Mouse (Mus musculus): ENCODE data around the gene Acoxl.
"Not testable (repeated sequence)": the region's sequence is repeated elsewhere in the genome, so short reads cannot be mapped to it uniquely, and the experiment has no call there.

The Acoxl gene

DNA sequence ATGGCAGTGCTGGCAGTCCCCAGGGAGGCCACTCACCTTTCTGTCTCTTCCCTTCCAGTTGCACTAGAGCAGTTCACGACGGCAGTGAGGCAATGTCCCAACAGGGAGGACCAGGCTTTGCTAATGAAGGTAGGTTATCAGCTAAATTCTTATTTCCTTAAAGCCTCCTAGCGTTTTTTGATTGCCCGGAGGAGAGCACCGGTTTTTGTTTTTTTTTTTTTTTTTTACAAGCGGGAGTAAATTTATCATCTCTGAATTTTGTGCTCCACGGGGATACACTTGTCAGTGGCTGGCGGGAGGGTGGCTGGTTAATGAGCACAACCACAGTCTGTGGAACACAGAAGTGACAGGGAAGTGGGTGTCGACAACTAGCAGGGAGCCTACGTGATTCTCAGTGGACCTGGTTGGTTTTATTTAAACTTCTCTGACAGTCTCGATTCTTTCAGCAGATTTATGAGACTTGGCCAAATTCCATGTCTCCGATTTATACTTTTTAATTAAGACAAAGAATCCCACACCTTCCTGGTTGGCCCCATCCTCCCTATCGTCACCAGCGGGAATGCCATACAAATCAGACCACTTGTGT is 247.7 kb downstream of the Acoxl start:
- DNase-seq = no peak

DNA sequence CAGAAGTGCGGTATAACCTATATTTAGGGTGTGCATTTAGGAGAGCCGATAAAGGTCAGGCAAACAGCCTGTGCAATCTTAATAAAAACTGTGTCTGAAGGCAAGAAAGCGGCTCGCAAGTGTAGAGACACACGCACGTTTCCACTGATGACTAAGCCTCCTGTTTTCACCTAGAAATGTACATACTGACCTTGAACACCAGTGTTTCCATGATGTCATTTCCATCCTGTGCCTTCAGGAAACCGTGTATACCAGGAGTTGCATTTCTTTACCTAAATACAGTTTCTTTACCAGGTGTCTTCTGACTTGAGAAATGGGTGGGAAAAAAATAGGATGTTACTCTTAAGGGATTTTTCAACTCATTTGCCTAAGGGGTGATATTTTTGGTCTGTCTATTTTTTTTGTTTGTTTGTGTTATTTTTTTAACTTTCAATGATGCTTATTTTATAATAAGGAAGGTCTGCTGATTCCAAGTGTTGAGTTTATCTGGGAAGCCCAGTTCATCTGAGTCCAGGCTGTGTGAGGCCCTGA is 248.4 kb downstream of the Acoxl start:
- no peak for DNase-seq

DNA sequence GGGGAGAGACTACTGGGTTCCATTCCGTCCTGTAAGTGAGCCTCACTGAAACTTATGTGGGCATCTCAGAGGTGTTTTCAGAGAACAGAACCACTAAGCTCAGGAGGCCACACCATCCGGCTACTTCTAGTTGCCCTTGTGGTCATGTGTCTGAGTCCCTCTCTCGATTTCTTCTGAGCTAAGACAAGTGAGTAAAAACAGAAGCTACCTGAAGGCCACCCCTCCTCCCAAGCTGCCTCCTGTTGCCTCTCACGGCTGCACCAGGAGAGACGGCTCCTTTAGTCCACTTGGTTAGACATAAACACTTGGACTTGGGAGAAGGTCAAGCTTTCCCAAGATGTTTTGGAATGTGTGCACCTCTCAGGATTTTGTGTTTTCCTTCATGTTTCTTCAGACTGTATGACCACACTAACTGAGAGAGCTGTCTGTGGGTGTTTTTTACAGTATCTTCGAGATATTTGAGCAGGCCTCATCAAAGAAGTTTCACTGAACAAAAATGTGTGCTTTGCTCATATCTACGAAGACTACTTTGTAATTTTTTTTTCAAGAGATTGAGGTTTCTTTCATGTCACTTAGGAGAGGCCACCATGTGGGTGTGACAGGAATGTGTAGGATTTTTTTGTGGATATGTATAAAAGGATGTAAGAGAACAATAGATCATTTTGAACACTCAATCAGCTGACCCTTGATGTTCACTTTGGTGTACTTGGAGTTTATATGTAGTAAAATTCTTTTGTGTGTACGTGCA is 249.3 kb downstream of the Acoxl start:
- no peak for DNase-seq

DNA sequence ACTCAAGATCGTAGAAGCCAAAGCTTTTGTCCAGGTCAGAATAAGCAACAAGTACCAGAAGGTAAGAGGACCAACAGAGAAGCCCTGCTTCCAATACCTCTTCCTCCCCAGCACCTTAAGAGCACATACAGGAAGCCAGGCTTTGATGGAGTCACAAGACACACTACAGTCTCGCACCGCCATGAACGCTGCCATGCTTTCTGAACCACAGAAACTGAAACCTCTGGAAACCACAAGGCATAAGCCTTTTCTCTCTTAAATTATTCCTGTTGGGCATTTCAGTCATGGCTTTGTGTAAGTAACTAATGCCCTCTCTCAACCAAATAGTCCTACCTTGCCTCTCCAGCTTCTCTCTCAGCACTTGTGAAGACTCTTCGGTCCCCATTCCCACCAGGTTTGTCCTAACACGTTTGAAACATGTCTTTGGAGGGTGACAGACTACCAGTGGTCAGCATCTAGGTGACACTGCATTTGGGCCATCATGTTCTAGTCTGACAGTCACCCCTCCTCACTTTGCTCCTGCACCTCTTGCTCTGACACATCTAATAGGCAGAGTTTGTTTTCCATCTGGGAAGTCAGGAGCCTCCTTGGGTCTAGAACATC is 251.7 kb downstream of the Acoxl start:
- no peak for DNase-seq

DNA sequence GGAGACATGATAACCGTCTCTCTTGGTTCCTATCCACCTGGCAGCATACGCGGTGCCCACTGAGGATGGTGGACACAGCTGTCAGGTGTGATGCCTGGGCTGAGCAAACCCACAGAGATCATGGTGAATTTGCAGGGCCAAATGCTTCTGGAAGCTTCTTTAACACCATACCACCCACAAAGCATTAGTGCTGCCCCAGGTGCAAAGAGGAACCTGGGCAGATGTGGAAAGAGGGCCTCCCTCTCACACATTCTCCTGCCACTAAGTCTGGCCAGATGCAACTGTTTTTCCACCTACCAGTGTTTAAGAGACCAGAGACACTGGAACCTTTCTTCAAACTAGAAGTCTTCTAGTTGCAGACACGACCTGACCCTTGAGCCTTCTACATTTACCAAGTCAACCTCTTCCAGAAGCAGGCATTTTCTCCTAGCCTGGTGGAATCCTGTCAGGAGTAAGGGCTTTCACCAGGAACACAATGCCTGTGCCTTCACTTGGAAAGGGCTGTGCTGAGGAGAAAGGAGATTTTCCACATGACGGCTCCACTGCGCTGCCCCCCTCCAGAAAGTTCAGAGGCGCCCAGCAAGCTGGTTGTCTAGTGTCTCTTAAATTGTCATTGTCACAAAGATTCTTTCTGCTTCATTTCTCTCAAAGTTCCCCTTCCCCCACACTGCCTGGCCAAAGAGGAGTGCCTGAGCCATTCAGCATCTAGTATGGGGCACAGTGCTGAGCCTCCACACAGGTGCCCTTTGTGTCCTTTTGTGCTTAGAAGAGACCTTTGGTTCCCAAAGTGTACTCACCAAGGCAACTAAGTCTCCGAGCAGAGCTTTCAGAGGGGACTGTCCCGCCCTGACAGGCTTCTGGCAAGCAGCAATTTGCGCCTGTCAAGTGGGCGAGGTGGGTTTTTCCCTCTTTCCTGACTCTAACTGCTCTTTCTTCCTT is 253.0 kb downstream of the Acoxl start:
- no peak for DNase-seq

DNA sequence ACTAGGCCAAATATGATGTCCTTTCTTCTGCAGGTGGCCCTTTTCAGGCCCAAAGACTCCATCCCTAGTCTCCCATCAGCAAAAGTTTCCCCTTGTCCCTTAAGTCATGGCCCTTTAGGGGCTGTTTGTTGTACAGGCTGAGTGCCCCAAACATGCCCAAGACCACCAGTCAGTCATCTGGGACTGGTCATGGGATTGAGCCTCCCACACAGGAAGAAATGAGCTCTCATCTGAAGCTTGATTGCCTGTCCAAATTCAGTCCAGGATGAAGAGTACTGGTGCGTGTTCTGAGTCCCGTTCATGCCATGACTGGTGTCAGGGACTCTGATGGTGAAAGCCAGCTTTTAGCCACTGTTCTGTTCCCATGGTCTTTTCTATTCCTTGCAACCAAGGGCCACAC is 253.8 kb downstream of the Acoxl start:
- no peak for DNase-seq

DNA sequence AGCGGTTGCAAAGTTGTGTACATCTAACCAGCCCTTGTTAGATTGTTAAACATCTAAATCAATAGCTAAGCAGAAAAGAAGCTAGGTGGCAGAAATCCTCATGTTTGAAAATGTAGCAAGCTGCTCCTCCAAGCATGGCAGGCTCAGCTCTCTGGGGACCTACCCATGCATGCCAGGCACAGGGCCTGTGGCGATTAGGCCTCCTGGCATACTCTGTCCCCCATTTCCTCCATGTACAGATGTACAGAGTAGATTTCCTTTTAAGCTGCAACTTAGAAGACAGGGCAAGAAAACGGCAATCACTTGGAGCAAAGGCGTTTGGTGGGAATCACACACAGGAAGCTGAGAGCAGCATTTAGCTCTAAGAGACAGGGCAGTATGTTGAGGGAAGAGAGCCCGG is 255.5 kb downstream of the Acoxl start:
- no peak for DNase-seq

DNA sequence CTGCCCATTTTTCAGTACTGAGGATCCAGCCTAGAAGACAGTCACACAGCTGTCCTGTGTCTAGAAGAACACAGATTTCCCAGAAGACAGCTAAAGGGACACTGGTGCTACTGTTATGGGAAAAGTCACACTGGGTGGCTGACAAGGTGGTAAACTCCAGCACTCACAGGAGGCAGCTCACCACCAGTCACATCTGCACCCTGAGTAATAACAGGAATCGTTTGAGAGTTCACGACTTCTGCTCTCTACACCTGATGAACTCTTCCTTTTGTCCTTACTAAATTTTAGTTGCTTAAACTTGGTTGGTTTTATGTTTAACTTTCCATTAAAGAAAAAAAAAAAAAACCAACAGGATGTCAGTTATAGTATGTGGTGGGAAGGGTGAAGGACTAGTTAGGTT is 255.9 kb downstream of the Acoxl start:
- DNase-seq = no peak

DNA sequence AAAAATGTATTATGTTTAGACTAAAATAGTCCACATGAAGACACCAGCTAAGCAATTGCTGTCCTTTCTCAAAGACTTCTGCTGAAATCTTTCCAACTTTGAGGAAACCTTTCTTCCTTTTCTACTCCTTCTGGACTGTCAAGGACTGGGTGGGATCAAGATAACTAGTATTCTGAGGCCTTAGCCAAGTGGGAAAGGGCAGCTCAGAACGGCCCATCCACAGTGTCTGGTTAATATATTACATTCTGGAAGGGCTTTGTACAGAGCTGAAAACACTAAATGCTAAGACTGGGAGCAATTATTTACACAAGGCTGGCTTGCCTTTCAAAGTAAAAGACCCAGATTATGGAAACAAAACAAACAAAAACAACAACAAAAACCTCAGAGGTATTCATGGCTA is 256.6 kb downstream of the Acoxl start:
- DNase-seq = no peak

DNA sequence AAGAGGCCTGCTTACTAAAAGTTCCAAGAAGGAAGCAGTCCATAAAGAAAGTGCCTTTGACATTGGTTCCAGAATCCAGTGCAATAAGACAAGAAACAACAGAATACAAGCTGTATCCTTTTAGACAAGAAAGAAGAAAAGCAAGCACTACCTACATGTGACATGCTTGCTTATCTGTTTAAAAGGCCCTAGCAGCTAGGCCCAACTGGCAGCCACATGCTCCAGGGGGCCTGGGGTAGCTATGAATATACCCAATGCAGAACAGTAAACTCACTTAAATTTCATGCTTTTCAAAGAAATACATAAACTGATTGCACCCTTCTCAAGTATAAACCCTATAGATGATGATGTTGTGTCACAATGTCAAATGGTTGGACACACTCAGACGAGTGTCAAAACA is 257.4 kb downstream of the Acoxl start:
- DNase-seq = no peak

DNA sequence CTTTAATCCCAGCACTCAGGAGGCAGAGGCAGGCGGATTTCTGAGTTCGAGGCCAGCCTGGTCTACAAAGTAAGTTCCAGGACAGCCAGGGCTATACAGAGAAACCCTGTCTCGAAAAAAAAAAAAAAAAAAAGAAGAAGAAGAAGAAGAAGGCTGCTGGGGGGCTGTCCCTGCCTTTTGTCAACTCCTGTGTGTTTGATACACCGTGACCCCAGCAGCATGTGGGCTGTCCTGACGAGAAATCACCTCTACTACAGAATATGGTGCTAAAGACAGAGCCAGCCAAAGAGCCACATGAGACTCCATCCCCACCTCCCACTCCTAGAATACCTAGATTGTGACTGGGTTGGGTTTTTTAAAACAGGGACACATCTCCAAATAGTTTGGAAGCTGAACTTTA is 259.4 kb downstream of the Acoxl start:
- DNase-seq = not testable (repeated sequence)

DNA sequence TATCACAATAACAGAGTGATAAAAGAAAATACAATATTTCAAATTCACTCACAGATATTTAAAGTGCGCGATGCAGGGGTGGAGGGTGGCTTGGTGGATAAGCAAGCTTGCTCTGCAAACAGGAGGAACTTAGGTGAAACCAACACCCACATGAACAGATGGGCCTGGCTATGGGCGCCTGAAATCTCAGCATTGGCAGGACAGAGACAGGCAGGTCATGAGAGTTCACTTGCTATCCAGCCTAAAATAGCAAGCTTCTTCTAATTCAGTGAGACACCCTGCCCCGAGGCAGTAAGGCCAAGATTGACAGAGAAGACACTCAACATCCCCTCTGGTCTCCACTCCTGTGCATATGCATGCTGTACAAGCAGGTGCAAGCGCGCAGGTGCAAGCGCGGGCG is 263.4 kb downstream of the Acoxl start:
- no peak for DNase-seq

DNA sequence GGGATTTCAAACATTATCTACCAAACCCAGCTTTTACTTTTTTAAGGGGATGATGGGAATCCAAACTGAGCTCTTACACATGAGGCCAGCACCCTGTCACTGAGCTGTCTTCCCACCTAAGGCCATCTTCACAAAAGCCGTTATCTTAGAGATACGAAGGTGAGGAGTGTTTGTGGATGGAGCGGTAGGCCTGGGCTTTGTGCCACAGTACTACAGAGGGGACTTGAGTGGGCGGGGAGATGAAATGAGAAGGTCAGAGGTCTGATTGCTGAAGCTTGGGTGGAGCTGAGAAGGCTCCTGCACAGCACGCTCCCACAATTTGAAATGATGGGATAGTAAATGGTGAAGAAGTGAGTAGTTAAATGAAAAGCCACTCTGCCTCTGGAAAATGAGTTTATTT is 266.1 kb downstream of the Acoxl start:
- DNase-seq = no peak

DNA sequence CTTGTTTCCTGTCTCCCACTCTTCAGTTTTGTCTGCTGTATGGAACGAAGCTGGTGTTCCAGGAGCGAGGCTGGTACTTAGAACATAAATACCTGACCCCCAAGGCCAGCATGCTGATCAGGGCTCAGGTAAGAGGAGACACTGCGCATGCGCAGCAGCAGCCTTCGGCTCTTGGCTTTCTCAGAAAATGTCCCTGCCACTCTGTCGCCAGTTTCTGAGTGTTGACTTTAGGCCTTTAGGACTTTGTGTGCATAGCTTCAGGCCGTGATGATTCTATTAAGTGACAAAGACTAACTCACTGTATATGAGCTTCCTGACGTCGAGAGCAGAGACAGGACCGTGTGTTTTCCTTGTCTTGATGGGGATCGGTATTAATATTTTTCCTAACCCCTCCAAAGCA is 267.0 kb downstream of the Acoxl start:
- DNase-seq = no peak

DNA sequence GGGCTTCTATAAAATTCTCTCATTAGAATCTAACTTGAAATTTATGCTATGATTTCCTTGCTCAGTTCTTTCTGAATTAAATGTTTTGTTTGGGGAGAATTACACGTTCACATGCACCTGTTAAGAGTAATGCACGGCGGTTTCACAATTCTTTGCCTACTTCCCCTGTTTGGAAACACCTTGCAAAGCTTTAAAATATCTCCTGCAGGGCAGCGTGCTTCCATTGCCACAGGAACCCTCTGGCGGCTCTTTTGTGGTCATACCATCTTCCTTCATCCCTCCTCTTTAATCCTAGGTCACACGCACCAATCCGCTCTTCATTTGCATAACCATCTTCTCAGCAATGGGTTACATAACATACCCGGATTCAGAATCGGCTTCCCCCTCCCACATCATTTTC is 272.9 kb downstream of the Acoxl start:
- no peak for DNase-seq

DNA sequence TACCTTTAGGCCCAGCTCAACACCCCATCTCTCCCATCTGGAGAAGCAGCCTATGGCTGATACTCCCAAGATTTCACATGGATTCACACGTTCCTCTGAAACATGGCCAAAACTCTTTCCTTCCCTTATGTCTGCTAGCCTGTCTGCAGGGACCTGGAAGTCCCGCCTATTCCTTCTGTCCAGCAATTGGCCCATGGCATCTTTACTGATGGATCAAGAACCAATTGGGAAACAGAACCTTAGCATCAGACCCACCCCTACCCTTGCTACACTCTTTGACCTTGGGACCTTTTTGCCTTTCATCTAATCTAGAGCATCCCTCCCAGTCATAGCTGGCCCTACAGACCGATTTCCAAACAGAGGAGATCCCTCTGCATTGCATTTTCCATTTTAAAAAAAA is 275.9 kb downstream of the Acoxl start:
- no peak for DNase-seq

DNA sequence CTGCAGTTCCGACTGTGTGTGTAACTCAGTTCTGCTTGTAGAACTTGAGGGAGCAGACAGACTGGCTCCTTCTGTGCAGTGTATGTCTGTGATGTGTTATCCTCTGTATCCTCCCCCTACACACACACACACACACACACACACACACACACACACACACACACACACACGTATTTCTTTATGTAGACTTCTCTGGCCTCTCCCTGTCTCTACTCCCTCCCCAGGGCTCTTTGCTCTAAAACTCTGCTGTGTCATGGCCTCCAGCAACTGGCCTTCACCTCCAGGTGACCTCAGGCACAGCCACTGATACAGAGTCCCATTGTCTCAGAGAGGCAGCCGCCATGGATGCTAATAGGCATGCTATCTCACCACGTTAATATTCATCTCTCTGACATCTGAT is 276.9 kb downstream of the Acoxl start:
- no peak for DNase-seq

DNA sequence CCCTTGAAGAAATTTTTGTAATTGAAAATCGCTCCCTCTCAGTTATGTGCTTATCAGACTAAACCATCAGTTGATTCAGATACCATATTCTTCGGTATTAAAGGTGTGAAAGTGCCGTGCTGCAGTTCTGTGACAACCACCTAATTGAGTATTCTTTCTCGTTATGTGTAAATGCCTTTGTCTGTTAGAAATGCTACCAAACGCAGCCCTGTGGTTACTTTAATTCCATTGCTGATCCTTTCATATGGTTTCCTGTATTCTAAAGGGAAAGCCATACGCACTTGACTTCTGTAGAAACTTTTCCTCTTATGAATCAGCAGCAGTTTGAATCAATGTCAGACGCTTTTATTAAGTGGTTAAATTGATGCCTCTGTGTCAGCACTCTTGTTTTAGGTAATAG is 278.9 kb downstream of the Acoxl start:
- DNase-seq = no peak

DNA sequence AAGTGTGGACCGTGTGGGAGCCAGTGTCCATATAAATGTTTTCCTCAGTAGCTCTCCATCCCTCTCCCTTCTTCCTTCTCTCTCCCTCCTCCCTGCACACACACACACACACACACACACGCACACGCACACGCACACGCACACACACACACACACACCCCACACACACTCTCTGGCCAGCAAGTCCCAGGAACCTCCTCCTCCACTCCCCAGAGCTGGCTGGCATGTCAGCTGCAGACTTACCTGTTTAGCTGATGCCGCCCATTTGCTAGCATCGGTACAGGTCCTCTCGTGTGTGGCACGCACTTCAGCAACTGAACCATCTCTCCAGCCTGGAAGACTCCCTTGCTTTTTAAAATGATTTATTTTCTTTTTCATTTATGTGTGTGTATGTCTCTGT is 280.3 kb downstream of the Acoxl start:
- no peak for DNase-seq

DNA sequence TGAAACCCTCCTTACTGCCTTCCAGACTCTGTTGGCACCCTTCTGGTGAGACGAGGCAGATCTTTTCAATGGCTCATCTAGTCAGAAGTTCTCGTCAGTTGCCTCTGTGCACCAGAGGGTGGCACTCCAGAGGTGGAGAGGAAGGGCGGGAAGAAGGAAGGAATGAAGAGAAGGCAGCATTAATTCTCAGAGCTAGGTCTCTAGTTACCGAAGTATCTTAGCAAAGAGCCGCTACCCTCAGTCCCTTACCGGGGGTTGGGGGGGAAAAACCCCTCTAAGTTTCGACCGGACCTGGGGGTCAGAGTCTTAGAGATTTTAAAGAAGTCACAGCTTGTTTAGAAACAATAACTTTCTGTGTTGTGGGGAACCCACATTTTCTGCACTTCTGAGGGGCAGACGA is 283.8 kb downstream of the Acoxl start:
- DNase-seq = peak; percentile 70

DNA sequence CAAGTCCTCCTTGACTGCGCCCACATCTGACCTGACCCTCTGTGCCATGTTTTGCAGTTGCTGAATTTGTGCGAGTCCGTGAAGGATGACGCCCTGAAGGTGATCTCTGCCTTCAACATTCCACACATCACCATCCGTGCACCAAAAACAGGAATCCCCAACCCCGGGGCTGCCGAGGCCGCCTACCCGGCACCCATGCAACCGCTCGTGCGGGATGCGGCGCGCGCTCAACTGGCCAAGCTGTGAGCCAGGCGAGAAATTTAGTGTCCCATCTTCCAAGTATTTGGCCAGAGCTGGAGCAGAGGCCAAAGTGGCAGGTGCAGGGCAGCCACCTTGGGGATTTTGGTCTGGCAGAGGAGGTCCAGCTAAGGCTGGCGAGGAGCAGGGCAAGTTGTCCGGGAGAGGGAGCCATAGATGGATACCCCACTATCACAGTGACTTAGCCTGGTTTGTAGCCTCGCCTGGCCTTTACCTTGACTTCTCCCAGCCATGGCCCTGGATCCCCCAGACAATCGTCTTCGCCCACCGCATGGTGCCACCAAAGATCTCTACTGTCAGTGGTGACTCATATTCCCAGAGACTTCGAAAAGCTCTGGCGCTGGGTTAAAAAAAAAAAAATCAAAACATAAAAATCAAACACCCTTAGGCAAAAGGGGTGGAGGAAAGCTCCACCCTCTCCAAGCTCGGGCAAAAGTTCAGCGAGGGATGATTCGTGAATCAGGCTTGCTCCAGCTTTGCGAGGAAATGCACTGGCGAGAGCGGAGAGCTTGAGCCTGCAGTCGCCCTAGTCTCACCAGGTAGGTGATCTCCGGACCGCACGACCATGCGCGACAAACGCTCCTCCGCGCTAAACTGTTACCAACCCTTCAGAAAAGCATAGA is 284.5 kb downstream of the Acoxl start:
- DNase-seq = peak; percentile 39

Measured in lung, postnatal 14 days (tissue).